Mouse (Mus musculus) brown adipose tissue, adult 24 weeks (tissue): Measurements from ENCODE around the gene Pabpc4. TPM values are rescaled to one million over a fixed set of nuclear protein-coding genes. Genes with fewer than 3 reads are reported as not detected.
"Not testable (repeated sequence)": the region's sequence is repeated elsewhere in the genome, so short reads cannot be mapped to it uniquely, and the experiment has no call there.

Source experiments
- H3K27ac ChIP-seq: fragments of 200-500 bp; replicated peaks from 2 replicates; pipeline ENCODE4 v1.5.1; 2012; ENCODE audit warnings: low read depth, mild to moderate bottlenecking, low read length
- H3K4me1 ChIP-seq: fragments of 200-500 bp; 2 replicates; pipeline ENCODE4 v1.6.1; 2012; ENCODE audit warnings: low read length, mixed read lengths; ENCODE audit not compliant: control insufficient read depth, insufficient read depth, insufficient read length
- H3K4me3 ChIP-seq: fragments of 200-500 bp; 2 replicates; pipeline ENCODE4 v1.5.1; 2012; ENCODE audit warnings: low read depth, mild to moderate bottlenecking, low read length, moderate library complexity; ENCODE audit not compliant: insufficient read depth
- polyA plus RNA-seq: library from polyadenylated mRNA; stranded (reverse); fragments of >200 nt; gene quantifications from 2 replicates; pipeline ENCODE4 v1.2.4, GENCODE M21; 2012; ENCODE audit not compliant: missing spikeins, insufficient read depth, insufficient read length

The Pabpc4 gene
- polyA plus RNA-seq, 1 experiment, result 52.1 TPM

DNA sequence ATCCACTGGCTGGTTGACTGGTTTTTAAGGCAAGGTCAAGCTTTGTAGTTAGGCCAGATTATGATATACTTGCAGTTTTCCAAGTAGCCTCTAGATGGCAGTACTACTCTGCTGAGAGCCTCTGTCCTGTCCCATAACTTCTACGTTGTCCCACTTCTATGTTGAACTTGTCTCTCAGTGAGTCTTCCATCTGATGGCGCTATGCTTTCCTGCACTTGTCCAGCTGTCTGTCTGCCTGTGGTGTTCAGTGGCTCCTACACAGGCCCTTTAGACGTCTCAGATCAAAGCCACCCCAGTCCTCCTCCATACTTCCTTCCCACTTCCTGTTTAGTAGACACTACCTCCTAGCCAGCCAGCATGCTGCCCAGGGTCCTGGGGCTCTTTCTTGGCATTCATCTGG, 43.6 kb downstream of the Pabpc4 start:
- Histone ChIP-seq H3K4me3 (no peak overlapping the region), H3K27ac (no peak overlapping the region), H3K4me1 (no peaks in the 10 kb centered on the region)

DNA sequence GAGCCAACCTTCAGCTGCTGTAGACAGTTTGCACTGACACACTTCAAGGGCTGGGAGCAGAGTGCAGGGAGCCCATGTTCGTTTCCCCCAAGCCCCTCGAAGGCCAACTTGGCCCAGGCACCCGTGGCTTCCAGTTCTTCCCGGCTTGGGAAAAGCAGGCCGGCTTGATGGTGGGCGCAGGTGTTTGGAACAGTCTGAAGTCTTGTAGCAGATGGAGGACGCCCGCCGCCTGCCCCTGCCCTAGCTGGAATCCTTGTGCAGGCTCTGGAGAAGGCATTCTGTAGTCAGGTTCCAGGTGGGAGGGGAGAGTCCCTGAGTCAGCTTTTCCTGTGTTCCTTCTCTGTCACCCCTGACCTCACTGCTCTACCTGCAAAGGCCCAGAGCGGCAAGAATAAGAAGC, 44.8 kb downstream of the Pabpc4 start:
- H3K4me1 ChIP-seq, result no peaks in the 10 kb centered on the region
- no peak overlapping the region for H3K4me3 ChIP-seq
- no peak overlapping the region for H3K27ac ChIP-seq

DNA sequence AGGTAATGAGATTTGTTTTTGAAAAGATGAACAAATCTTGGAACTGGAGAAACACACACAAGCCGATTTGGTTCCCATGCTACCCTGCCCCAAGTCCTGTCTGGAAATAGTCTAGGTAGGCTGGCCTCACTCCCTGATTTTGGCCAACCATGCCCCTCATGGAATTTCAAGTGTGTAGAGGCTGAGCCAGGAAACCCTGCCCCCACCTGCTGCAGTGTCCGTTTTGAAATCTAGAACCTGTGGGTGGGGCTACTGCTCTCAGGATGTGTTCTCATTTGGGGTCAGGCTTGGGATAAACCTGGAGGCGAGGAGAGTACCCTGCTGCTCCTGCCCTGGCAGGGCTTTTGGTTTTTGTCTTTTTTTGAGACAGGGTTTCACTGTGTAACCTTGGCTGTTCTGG, 46.1 kb downstream of the Pabpc4 start:
- Histone ChIP-seq H3K4me3 (no peak overlapping the region), H3K4me1 (no peaks in the 10 kb centered on the region), H3K27ac (no peak overlapping the region)

DNA sequence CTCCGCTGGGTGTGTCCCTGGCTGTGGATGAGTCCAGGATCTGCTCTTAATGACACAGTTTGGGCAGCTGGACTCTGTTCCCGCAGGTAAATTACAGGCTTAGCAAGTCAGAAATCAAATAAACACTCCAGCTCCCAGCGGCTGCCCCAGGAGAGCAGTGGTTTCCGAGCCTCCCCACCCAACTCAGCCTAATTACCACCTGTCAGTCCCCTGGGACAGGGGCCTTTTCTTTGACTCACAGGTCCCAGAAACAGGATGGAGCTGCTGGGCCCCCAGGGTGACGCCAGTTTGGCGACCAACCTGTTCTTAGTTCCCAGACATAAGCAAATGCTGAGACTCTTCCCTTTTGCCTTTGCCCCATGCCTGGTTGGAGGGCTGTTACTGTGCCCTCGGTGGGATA, 49.7 kb downstream of the Pabpc4 start:
- Histone ChIP-seq H3K4me3 (no peak overlapping the region), H3K4me1 (no peaks in the 10 kb centered on the region), H3K27ac (no peak overlapping the region)

DNA sequence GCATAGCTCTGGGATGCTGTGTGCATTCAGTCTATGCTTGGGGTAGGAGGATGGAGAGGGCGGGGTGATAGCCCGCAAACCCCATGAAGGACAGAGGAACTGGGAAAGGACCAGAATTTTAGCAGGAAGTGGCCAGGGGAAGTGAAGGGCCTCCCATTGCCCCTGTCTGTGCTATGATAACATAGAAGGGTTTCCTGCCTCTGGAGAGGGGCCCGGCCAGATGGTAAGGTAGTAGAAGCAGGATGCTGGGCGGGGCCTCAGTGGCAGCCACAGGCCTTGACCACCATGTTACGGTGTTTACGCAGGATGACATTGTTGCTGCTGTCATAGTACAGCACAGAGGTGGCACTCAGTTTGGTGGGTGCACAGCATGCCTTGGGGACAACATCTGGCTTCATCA, 50.9 kb downstream of the Pabpc4 start:
- Histone ChIP-seq H3K27ac (no peak overlapping the region), H3K4me1 (no peaks in the 10 kb centered on the region), H3K4me3 (no peak overlapping the region)

DNA sequence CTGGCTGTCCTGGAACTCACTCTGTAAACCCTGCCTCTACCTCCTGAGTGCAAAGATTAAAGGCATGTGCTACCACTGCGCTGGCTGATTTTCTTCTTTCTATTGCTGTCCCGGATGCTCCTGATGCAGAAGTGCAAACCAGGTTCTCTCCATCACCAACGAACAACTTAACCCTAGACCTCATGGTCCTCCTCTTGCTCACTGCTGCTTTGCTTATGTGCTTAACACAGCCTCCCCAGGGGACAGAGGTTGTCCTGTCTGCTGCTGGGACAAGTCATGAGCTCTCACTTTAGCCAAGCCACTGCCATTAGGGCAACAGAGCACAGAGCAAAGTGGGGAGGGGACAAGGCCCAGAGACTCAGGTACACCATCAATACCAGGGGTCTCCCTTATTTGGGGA, 52.3 kb downstream of the Pabpc4 start:
- H3K27ac ChIP-seq, result no peak overlapping the region
- H3K4me1 ChIP-seq, result no peaks in the 10 kb centered on the region
- no peak overlapping the region for H3K4me3 ChIP-seq

DNA sequence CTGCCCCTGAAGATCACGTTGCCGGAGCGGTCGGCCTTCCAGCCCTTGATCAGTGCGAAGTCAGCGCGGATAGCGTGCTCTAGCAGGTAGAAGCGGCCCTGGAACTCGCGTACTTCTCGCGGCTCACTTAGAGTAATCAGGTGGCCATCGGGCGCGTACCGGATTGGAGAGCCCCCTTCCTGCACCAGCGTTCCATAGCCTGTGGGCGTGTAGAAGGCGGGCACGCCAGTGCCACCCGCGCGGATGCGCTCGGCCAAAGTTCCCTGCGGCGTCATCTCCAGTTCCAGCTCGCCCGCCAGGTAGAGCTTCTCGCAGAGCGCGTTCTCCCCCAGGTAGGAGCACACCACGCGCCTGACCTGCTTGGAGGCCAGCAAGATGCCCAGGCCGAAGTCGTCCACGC, 60.8 kb downstream of the Pabpc4 start:
- H3K27ac ChIP-seq, H3K4me3 ChIP-seq, H3K4me1 ChIP-seq: not testable (repeated sequence)

DNA sequence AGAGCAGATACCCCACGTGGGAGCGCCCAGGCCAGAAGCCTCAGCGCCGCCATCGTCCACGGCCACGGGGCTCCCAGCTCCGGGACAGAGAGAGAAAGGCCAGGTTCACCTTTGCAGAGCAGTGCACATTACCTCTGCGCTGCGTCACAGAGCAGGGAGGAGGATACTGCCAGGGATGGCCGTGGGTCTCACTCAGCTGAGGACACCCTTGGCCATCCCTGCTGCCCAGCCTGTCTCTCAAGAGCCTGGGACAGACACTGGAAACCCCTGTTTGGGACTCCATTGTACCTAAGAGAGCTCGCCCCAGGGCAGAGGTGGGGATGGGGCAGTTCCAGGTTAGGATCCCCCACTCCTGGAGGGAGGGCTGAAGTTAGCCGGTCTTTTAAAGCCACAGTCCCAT, 61.4 kb downstream of the Pabpc4 start, which contains the start of gene Oxct2a:
Oxct2a (minus strand) TSS at position 101 of the 400 bp plus-strand sequence.
- Histone ChIP-seq H3K27ac (no peak within 1 kb of the TSS), H3K4me1 (no peaks in the 10 kb centered on the region), H3K4me3 (no peak within 1 kb of the TSS)

DNA sequence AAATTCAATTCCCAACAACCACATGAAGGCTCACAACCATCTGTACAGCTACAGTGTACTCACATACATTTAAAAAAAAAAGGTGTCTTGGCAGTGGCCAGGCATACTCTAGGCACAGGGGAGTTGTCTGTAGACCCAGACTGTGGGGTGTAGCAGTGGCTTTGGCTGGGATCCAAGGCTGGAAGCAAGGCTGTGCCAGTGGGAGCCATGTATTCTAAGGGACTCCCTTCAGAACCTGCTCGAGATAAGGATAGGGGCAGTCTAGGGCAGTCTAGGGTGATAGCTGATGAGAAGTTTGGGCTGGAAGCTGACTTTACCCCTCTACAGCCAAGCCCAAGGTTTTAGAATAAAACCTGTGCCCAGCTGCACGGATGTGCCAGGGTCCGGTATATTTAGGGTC, 63.9 kb downstream of the Pabpc4 start:
- no peaks in the 10 kb centered on the region for H3K4me1 ChIP-seq
- no peak overlapping the region for H3K27ac ChIP-seq
- H3K4me3 ChIP-seq, result no peak overlapping the region

DNA sequence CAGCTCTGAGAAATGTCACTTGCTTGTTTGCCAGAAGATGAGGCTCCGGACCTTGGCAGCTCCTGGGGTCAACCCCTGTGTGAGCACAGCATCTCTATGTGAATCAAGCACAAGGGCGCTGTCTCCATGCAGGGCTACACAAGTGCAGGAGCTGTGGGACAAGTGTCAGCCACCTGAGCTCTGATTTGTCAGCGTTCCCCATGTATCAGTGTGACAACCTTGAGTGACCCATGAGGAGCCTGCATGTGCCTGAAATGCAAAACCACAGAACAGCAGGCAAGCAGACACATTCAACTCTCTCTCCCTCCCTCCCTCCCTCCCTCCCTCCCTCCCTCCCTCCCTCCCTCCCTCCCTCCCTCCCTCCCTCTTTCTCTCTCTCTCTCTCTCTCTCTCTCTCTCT, 65.5 kb downstream of the Pabpc4 start:
- no peaks in the 10 kb centered on the region for H3K4me1 ChIP-seq
- no peak overlapping the region for H3K4me3 ChIP-seq
- no peak overlapping the region for H3K27ac ChIP-seq

DNA sequence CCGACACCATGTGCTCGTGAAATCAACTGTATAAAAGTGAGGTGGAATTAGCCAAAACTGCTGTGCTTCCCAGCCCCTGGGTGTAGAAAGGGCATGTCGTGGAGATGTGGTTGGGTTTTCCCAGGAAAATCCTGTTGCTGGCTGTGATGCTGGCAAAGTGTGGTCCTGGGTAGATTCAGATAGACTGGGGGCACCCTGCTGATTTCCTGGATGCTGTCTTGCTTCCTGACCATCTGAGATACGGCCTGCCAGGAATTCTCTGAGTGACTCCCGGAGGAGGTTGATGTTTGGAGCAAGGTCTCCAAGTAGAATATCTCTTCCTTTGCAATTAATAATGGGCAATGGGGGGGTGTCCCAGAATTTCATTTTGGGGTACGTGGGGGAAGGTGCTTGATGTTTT, 66.8 kb downstream of the Pabpc4 start:
- no peak overlapping the region for H3K27ac ChIP-seq

DNA sequence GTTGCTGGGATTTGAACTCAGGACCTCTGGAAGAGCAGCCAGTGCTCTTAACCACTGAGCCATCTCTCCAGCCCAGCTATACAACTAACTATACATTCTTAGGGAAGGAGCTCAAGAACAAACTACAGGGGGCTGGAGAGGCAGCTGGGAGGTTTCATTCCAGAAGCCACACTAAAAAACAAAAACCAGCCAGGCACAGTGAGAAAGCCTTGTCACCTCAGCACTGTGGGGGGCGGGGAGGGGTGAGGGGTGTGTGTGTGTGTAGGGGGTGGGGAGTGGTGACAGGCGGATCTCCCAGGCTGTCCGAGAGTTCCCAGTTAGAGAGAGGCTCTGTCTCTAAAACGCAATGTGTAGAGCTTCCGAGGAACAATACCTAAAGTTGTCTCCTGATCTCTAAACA, 69.2 kb downstream of the Pabpc4 start:
- no peak overlapping the region for H3K4me3 ChIP-seq
- H3K4me1 ChIP-seq, result no peaks in the 10 kb centered on the region
- H3K27ac ChIP-seq, result no peak overlapping the region

More for the DNA sequence above, 66.8 kb downstream of the Pabpc4 start:
- H3K4me3 ChIP-seq, result no peak overlapping the region
- no peaks in the 10 kb centered on the region for H3K4me1 ChIP-seq

DNA sequence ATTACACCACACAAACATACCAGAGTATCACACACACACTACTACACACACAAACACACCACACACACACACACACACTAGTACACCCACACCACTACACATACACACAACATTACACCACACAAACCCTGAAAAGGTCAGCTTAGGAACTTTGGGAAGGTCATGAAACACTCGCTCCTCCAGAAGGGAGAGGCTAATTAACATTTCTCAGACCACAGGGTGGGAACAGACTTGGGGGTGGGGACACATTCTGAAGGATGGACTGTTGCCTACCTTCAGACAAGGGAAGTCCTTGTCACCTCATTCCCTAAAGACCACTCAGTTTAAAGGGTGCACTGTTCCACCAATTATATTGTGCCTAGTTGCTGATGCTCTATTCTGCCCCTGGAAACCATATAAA, 69.8 kb downstream of the Pabpc4 start:
- H3K27ac ChIP-seq, H3K4me1 ChIP-seq, H3K4me3 ChIP-seq: not testable (repeated sequence)

DNA sequence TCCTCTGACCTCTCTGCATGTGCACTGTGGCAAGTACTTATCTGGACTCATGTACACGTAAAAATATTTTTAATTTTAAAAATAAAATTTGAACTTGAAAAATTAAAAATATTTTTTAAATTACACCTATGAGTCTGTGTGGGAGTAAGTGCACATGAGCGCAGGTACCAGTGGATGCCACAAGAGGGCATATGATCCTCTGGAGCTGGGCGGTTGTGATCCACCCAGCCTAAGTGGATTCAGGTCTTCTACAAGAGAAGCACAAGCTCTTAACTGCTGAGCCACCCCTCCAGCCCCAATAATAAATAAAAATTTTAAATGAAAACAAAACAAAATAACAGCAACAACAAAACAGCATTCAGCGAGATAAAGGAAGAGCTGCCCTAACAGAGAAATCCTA, 71.0 kb downstream of the Pabpc4 start:
- Histone ChIP-seq H3K27ac (no peak overlapping the region), H3K4me3 (no peak overlapping the region), H3K4me1 (no peaks in the 10 kb centered on the region)

DNA sequence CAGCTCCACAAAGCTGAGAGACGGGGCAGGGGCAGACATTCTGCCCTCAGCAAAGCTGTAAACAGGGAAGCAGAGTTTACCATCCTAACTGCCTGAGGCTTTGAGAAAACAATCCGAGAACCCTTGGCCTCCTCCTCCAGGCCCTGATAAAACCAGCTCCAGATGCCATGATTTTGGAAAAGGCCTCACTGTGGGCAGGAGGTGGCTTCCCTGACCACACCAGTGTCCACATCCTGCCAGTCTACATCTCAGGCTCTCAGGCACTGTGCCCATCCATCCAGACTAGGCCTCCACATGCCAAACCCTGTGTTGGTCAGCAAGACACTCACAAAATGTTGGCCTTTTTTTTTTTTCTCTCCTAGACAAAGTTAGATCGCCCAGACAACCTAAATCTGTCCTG, 72.0 kb downstream of the Pabpc4 start:
- no peak overlapping the region for H3K4me3 ChIP-seq
- no peak overlapping the region for H3K27ac ChIP-seq
- H3K4me1 ChIP-seq, result no peaks in the 10 kb centered on the region

DNA sequence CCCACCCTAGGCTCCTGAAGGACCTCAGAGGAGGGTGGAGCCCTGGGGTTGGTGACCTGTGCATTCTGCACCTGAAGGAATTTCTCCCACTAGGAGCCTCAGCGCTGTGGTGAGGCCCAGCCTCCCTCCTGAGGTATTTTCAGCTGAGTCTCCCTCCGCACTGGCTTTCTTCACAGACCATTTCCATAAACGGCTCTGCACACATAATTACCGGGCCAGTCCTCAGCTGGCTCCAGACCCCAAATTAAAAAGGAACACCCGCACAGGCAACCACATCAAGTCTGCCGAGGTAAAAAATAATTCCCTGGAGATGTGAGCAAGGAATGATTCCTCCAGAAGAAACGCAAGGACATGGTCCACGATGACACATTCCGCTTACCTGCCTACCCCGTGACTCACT, 73.1 kb downstream of the Pabpc4 start:
- H3K4me1 ChIP-seq, H3K4me3 ChIP-seq, H3K27ac ChIP-seq: not testable (repeated sequence)
